Mouse (Mus musculus) CH12.LX (cell line): ENCODE results near the gene S100a7a.

Experiments
- CTCF ChIP-seq, 2 experiments: IDR thresholded peaks in 1 of 2; conservative IDR thresholded peaks in 1 of 2; 2 replicates each; pipeline ENCODE4 v1.5.1; 2011 to 2012; ENCODE audit warnings: low read depth in 2 of 2, low read length in 2 of 2, improper control_type of control experiment in 1 of 2, inconsistent platforms in 1 of 2, mild to moderate bottlenecking in 1 of 2, moderate library complexity in 1 of 2
- ELF1 ChIP-seq: IDR thresholded peaks from 2 replicates; pipeline ENCODE4 v1.6.1; 2014; ENCODE audit warnings: low read depth, mild to moderate bottlenecking, inconsistent platforms, low read length, improper control_type of control experiment
- MXI1 ChIP-seq: IDR thresholded peaks from 2 replicates; pipeline ENCODE4 v1.6.1; 2011; ENCODE audit warnings: mild to moderate bottlenecking, low read depth, low read length, improper control_type of control experiment
- MYC ChIP-seq: IDR thresholded peaks from 2 replicates; pipeline ENCODE4 v1.6.1; 2011; ENCODE audit warnings: low read depth, mild to moderate bottlenecking, improper control_type of control experiment, low read length
- POLR2A ChIP-seq: IDR thresholded peaks from 2 replicates; pipeline ENCODE4 v1.6.1; 2011; ENCODE audit warnings: low read depth, mild to moderate bottlenecking, improper control_type of control experiment, low read length

- TF ChIP-seq MYC, result no peak
- no peak for TF ChIP-seq ELF1
- TF ChIP-seq CTCF (conservative IDR thresholded peaks at IDR 0.05 in 1 of 2, IDR thresholded peaks at IDR 0.05 in 1 of 2; ENCODE audit: low read depth in 2 of 2, low read length in 2 of 2), result no peak
- TF ChIP-seq POLR2A, result no peak
- no peak for TF ChIP-seq MXI1
These were observed 33.0 kb downstream of the S100a7a start for GRCm38 (mm10) chr3:90686835-90687234.
